Mouse (Mus musculus) E14TG2a.4 (cell line): ENCODE measurements around the gene Nkiras1.
"Not testable (repeated sequence)": the region's sequence is repeated elsewhere in the genome, so short reads cannot be mapped to it uniquely, and the experiment has no call there.

Experiments
- H3K27me3 ChIP-seq: 2 replicates; pipeline ENCODE4 v1.6.1; 2014; ENCODE audit warnings: low read length, control low read depth; ENCODE audit not compliant: insufficient read depth
- H3K36me3 ChIP-seq: 2 replicates; pipeline ENCODE4 v1.6.1; 2014; ENCODE audit warnings: low read length, control low read depth; ENCODE audit not compliant: insufficient read depth
- H3K4me1 ChIP-seq: replicated peaks from 2 replicates; pipeline ENCODE4 v1.6.1; 2014; ENCODE audit warnings: low read depth, low read length, control low read depth
- H3K4me3 ChIP-seq: replicated peaks from 2 replicates; pipeline ENCODE4 v1.5.1; 2014; ENCODE audit warnings: mild to moderate bottlenecking, low read length
- H3K9me3 ChIP-seq: 2 replicates; pipeline ENCODE4 v1.6.1; 2014; ENCODE audit warnings: low read length, control low read depth
- CTCF ChIP-seq: conservative IDR thresholded peaks from 2 replicates; pipeline ENCODE4 v1.5.1; 2014; ENCODE audit warnings: low read length
- NANOG ChIP-seq: IDR thresholded peaks from 2 replicates; pipeline ENCODE4 v1.6.1; 2014; ENCODE audit warnings: borderline replicate concordance, low read length, mixed read lengths
- POU5F1 ChIP-seq: IDR thresholded peaks from 2 replicates; pipeline ENCODE4 v1.6.1; 2014; ENCODE audit warnings: low read length, borderline replicate concordance

The Nkiras1 gene

GRCm38 (mm10) chr14:18237381-18237780 is 33.6 kb upstream of the Nkiras1 start:
- peak overlapping the region; percentile 95 for H3K4me3 ChIP-seq
- no peak for TF ChIP-seq POU5F1
- no peak for TF ChIP-seq NANOG
- TF ChIP-seq CTCF = no peak
- no peaks in the 10 kb centered on the region for H3K27me3 ChIP-seq
- peaks cover 27% of the 10 kb centered on the region for H3K4me1 ChIP-seq
- peaks cover 13% of the 10 kb centered on the region for H3K9me3 ChIP-seq
- H3K36me3 ChIP-seq = 0 out of 2 replicates have a peak, but pooled peaks cover 3% of the 10 kb centered on the region

- Histone ChIP-seq H3K9me3 (peaks cover 10% of the 10 kb centered on the region), H3K27me3 (no peaks in the 10 kb centered on the region), H3K4me1 (peaks cover 27% of the 10 kb centered on the region), H3K36me3 (no peaks in the 10 kb centered on the region), H3K4me3 (peak overlapping the region; percentile 95)
- TF ChIP-seq NANOG = no peak
- no peak for TF ChIP-seq POU5F1
- no peak for TF ChIP-seq CTCF
Observed at GRCm38 (mm10) chr14:18238131-18238749, 32.7 kb upstream of the Nkiras1 start.

GRCm38 (mm10) chr14:18238750-18239731 is 31.9 kb upstream of the Nkiras1 start, which contains the start of gene Nr1d2:
Gene Nr1d2, minus strand, starts transcription at chr14:18239127.
- Histone ChIP-seq H3K9me3 (peaks cover 18% of the 10 kb centered on the region), H3K27me3 (no peaks in the 10 kb centered on the region), H3K36me3 (no peaks in the 10 kb centered on the region), H3K4me3 (peak within 1 kb of the TSS; percentile 95), H3K4me1 (peaks cover 27% of the 10 kb centered on the region)
- TF ChIP-seq NANOG (no peak), POU5F1 (no peak), CTCF (no peak)

GRCm38 (mm10) chr14:18240132-18240531 is 30.8 kb upstream of the Nkiras1 start:
- Histone ChIP-seq H3K36me3 (no peaks in the 10 kb centered on the region), H3K27me3 (no peaks in the 10 kb centered on the region), H3K9me3 (peaks cover 28% of the 10 kb centered on the region), H3K4me1 (peaks cover 22% of the 10 kb centered on the region), H3K4me3 (no peak overlapping the region)
- no peak for TF ChIP-seq POU5F1
- TF ChIP-seq NANOG = no peak
- no peak for TF ChIP-seq CTCF

DNA sequence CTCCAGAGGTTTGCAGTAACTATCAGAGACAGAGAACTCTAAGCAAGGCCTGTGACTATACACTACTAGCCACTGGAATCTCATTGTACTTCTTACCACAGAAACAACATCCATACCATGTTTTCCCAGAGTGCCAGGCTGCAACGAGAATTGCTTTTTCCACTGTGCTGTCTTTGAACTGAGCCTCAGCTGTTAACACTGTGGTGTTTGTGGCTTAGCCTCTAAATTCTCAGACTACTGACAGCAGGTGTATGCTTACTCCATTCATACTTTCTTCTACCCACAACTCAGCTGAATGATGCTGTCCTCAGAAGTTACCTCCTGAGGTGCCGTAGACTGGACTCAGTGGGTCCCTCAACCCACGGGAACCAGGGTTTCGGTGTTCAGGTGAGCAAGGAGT is 29.1 kb upstream of the Nkiras1 start:
- no peak overlapping the region for H3K4me3 ChIP-seq
- peaks cover 21% of the 10 kb centered on the region for H3K4me1 ChIP-seq
- TF ChIP-seq NANOG (no peak), CTCF (no peak)
- peaks cover 39% of the 10 kb centered on the region for H3K9me3 ChIP-seq
- no peaks in the 10 kb centered on the region for H3K27me3 ChIP-seq
- no peaks in the 10 kb centered on the region for H3K36me3 ChIP-seq

GRCm38 (mm10) chr14:18242638-18243130 is 28.3 kb upstream of the Nkiras1 start:
- Histone ChIP-seq H3K9me3 (peaks cover 39% of the 10 kb centered on the region), H3K4me3 (0 out of 2 replicates have a peak overlapping the region, but pooled peaks have one; percentile 26), H3K27me3 (no peaks in the 10 kb centered on the region), H3K36me3 (no peaks in the 10 kb centered on the region), H3K4me1 (peaks cover 13% of the 10 kb centered on the region)
- TF ChIP-seq CTCF = no peak
- TF ChIP-seq POU5F1 = no peak
- no peak for TF ChIP-seq NANOG

GRCm38 (mm10) chr14:18261203-18261602 is 9.7 kb upstream of the Nkiras1 start:
- TF ChIP-seq NANOG (no peak), CTCF (peak; percentile 46)
- H3K36me3 ChIP-seq = no peaks in the 10 kb centered on the region
- no peaks in the 10 kb centered on the region for H3K9me3 ChIP-seq
- no peak overlapping the region for H3K4me3 ChIP-seq
- no peaks in the 10 kb centered on the region for H3K27me3 ChIP-seq
- no peaks in the 10 kb centered on the region for H3K4me1 ChIP-seq

- Histone ChIP-seq H3K4me1 (no peaks in the 10 kb centered on the region), H3K36me3 (peaks cover 19% of the 10 kb centered on the region), H3K9me3 (no peaks in the 10 kb centered on the region; the same call in 1 of the 2 replicates), H3K27me3 (no peaks in the 10 kb centered on the region), H3K4me3 (no peak overlapping the region)
- TF ChIP-seq POU5F1 (no peak), NANOG (no peak), CTCF (no peak)
Observed at GRCm38 (mm10) chr14:18263427-18263826, 7.5 kb upstream of the Nkiras1 start.

- Histone ChIP-seq H3K36me3 (peaks cover 38% of the 10 kb centered on the region), H3K4me3 (peak overlapping the region; percentile 96)
- H3K4me1 ChIP-seq, H3K9me3 ChIP-seq, H3K27me3 ChIP-seq: not testable (repeated sequence)
Observed at GRCm38 (mm10) chr14:18269947-18270528, 898 bp upstream of the Nkiras1 start.
